Mouse (Mus musculus) limb, embryonic 12.5 days (tissue): ENCODE data around the gene Unc13a. TPM values are rescaled to one million over a fixed set of nuclear protein-coding genes. Genes with fewer than 3 reads are reported as not detected.
A peak's percentile ranks its signal among the peaks of the same experiment; 100 is the strongest.
"Not testable (repeated sequence)": the region's sequence is repeated elsewhere in the genome, so short reads cannot be mapped to it uniquely, and the experiment has no call there.

ENCODE experiments used
- ATAC-seq: fragments of 200-750 bp; cut with Nextera tagmentation; 2 replicates; pipeline ENCODE4 v1.8.0; 2017; ENCODE audit warnings: low read depth, moderate TSS enrichment; ENCODE audit not compliant: insufficient number of reproducible peaks, insufficient read depth, low FRiP score, low TSS enrichment
- H3K27ac ChIP-seq: fragments of 300-500 bp; sonication (generic); 2 replicates; pipeline ENCODE4 v1.5.1; 2016; ENCODE audit warnings: mild to moderate bottlenecking, moderate library complexity
- H3K27me3 ChIP-seq: fragments of 300-500 bp; sonication (generic); 2 replicates; pipeline ENCODE4 v1.6.1; 2016; ENCODE audit warnings: mild to moderate bottlenecking, moderate library complexity
- H3K36me3 ChIP-seq: fragments of 300-500 bp; sonication (generic); 2 replicates; pipeline ENCODE4 v1.6.1; 2016; ENCODE audit warnings: mild to moderate bottlenecking, moderate library complexity
- H3K4me1 ChIP-seq: fragments of 300-500 bp; sonication (generic); replicated peaks from 2 replicates; pipeline ENCODE4 v1.6.1; 2016
- H3K4me2 ChIP-seq: fragments of 300-500 bp; sonication (generic); 2 replicates; pipeline ENCODE4 v1.6.1; 2016; ENCODE audit warnings: mild to moderate bottlenecking, moderate library complexity
- H3K4me3 ChIP-seq: fragments of 300-500 bp; sonication (generic); replicated peaks from 2 replicates; pipeline ENCODE4 v1.5.1; 2016; ENCODE audit warnings: mild to moderate bottlenecking
- H3K9ac ChIP-seq: fragments of 300-500 bp; sonication (generic); replicated peaks from 2 replicates; pipeline ENCODE4 v1.6.1; 2016; ENCODE audit warnings: mild to moderate bottlenecking, moderate library complexity
- H3K9me3 ChIP-seq: fragments of 300-500 bp; sonication (generic); 2 replicates; pipeline ENCODE4 v1.6.1; 2016; ENCODE audit warnings: mild to moderate bottlenecking, moderate library complexity
- WGBS: fragments of 180-500 bp; shearing (Covaris S2); methylation state at CpG from one replicate; pipeline ENCODE4 v1.1.7; 2016; 5-methylcytosine and 5-hydroxymethylcytosine counted together
- polyA plus RNA-seq: library from polyadenylated mRNA; unstranded; fragments of >200 nt; fragmentation: Nextera tagmentation; extraction: Ambion mirVana; gene quantifications from 2 replicates; pipeline ENCODE4 v1.2.1, GENCODE M21; 2016

The Unc13a gene
- polyA plus RNA-seq, 1 experiment from 2014 or later: 0.60 TPM

- peaks cover 92% of the 10 kb centered on the region for H3K27me3 ChIP-seq
- not testable (repeated sequence) for ATAC-seq, H3K36me3 ChIP-seq, H3K27ac ChIP-seq, H3K4me3 ChIP-seq, H3K9me3 ChIP-seq, H3K4me1 ChIP-seq, H3K9ac ChIP-seq, H3K4me2 ChIP-seq
Observed at GRCm38 (mm10) chr8:71703400-71703799, 31.8 kb upstream of the Unc13a start.

GRCm38 (mm10) chr8:71702923-71703322 is 31.4 kb upstream of the Unc13a start:
- 75% methylated on average over 3 of the region's 3 CpGs for WGBS
- Histone ChIP-seq H3K4me3 (no peak overlapping the region), H3K4me1 (peaks cover 7% of the 10 kb centered on the region), H3K9me3 (no peaks in the 10 kb centered on the region), H3K9ac (no peak overlapping the region), H3K36me3 (no peaks in the 10 kb centered on the region), H3K4me2 (no peak overlapping the region), H3K27me3 (peaks cover 92% of the 10 kb centered on the region), H3K27ac (no peak overlapping the region)
- ATAC-seq: no peak

GRCm38 (mm10) chr8:71702087-71702432 is 30.5 kb upstream of the Unc13a start:
- no peak overlapping the region for H3K4me2 ChIP-seq
- no peaks in the 10 kb centered on the region for H3K36me3 ChIP-seq
- peaks cover 7% of the 10 kb centered on the region for H3K4me1 ChIP-seq
- no peak for ATAC-seq
- H3K9ac ChIP-seq: no peak overlapping the region
- no peak overlapping the region for H3K27ac ChIP-seq
- no peak overlapping the region for H3K4me3 ChIP-seq
- WGBS: 31% methylated on average over 4 of the region's 4 CpGs
- H3K27me3 ChIP-seq: peaks cover 92% of the 10 kb centered on the region
- no peaks in the 10 kb centered on the region for H3K9me3 ChIP-seq

GRCm38 (mm10) chr8:71701414-71702086 is 30.0 kb upstream of the Unc13a start, which contains the start of gene B3gnt3:
Gene B3gnt3, minus strand, starts transcription at chr8:71701789.
- 17% methylated on average over 32 of the region's 34 CpGs for WGBS
- H3K9ac ChIP-seq: no peak within 1 kb of the TSS
- H3K4me1 ChIP-seq: peaks cover 7% of the 10 kb centered on the region
- no peak within 1 kb of the TSS for H3K27ac ChIP-seq
- H3K27me3 ChIP-seq: peaks cover 94% of the 10 kb centered on the region
- H3K9me3 ChIP-seq: no peaks in the 10 kb centered on the region
- peak within 1 kb of the TSS; percentile 13; the same call in 1 of the 2 replicates for H3K4me3 ChIP-seq
- H3K36me3 ChIP-seq: no peaks in the 10 kb centered on the region
- peak within 1 kb of the TSS; percentile 42 for H3K4me2 ChIP-seq
- ATAC-seq: no peak

GRCm38 (mm10) chr8:71700493-71701269 is 29.1 kb upstream of the Unc13a start:
- 4% methylated on average over 29 of the region's 29 CpGs for WGBS
- no peaks in the 10 kb centered on the region for H3K36me3 ChIP-seq
- H3K27me3 ChIP-seq: peaks cover 93% of the 10 kb centered on the region
- peaks cover 7% of the 10 kb centered on the region for H3K4me1 ChIP-seq
- H3K4me3 ChIP-seq: peak overlapping the region; percentile 13; the same call in 1 of the 2 replicates
- ATAC-seq: no peak
- H3K4me2 ChIP-seq: peak overlapping the region; percentile 42
- no peaks in the 10 kb centered on the region for H3K9me3 ChIP-seq
- no peak overlapping the region for H3K9ac ChIP-seq
- no peak overlapping the region for H3K27ac ChIP-seq

- H3K9me3 ChIP-seq, H3K36me3 ChIP-seq, ATAC-seq, H3K9ac ChIP-seq, H3K27ac ChIP-seq, H3K4me3 ChIP-seq, H3K4me1 ChIP-seq, H3K4me2 ChIP-seq: not testable (repeated sequence)
- H3K27me3 ChIP-seq: peaks cover 96% of the 10 kb centered on the region
- WGBS: 63% methylated on average over 12 of the region's 12 CpGs
Observed at GRCm38 (mm10) chr8:71695456-71695855, 23.9 kb upstream of the Unc13a start.

- Histone ChIP-seq H3K4me3 (peak overlapping the region; percentile 17), H3K36me3 (no peaks in the 10 kb centered on the region), H3K9me3 (no peaks in the 10 kb centered on the region), H3K4me1 (peaks cover 8% of the 10 kb centered on the region), H3K27me3 (peaks cover 96% of the 10 kb centered on the region), H3K27ac (no peak overlapping the region), H3K9ac (no peak overlapping the region), H3K4me2 (peak overlapping the region; percentile 33)
- WGBS: 11% methylated on average over 68 of the region's 68 CpGs
- no peak for ATAC-seq
Observed at GRCm38 (mm10) chr8:71693166-71694041, 21.8 kb upstream of the Unc13a start.

GRCm38 (mm10) chr8:71692509-71692908 is 21.0 kb upstream of the Unc13a start:
- no peaks in the 10 kb centered on the region for H3K9me3 ChIP-seq
- no peak for ATAC-seq
- peaks cover 96% of the 10 kb centered on the region for H3K27me3 ChIP-seq
- H3K4me2 ChIP-seq: no peak overlapping the region
- H3K27ac ChIP-seq: no peak overlapping the region
- H3K4me3 ChIP-seq: peak overlapping the region; percentile 17; the same call in 1 of the 2 replicates
- 5% methylated on average over 30 of the region's 30 CpGs for WGBS
- peaks cover 8% of the 10 kb centered on the region for H3K4me1 ChIP-seq
- no peak overlapping the region for H3K9ac ChIP-seq
- no peaks in the 10 kb centered on the region for H3K36me3 ChIP-seq

GRCm38 (mm10) chr8:71689028-71689427 is 17.5 kb upstream of the Unc13a start, which contains the start of gene Insl3:
Gene Insl3, plus strand, starts transcription at chr8:71689214.
- H3K9ac ChIP-seq: no peak within 1 kb of the TSS
- H3K27me3 ChIP-seq: peaks cover 100% of the 10 kb centered on the region
- H3K4me1 ChIP-seq: peaks cover 20% of the 10 kb centered on the region
- WGBS: 4% methylated on average over 33 of the region's 33 CpGs
- ATAC-seq: no peak
- no peaks in the 10 kb centered on the region for H3K36me3 ChIP-seq
- H3K4me2 ChIP-seq: no peak within 1 kb of the TSS
- no peak within 1 kb of the TSS; the same call in 1 of the 2 replicates for H3K4me3 ChIP-seq
- no peak within 1 kb of the TSS for H3K27ac ChIP-seq
- no peaks in the 10 kb centered on the region for H3K9me3 ChIP-seq

- peaks cover 12% of the 10 kb centered on the region for H3K4me1 ChIP-seq
- no peaks in the 10 kb centered on the region for H3K36me3 ChIP-seq
- H3K27me3 ChIP-seq: peaks cover 100% of the 10 kb centered on the region
- H3K9me3 ChIP-seq: no peaks in the 10 kb centered on the region
- H3K4me3 ChIP-seq: no peak overlapping the region
- ATAC-seq: no peak
- WGBS: under 1% methylated on average over 8 of the region's 8 CpGs
- 0 out of 2 replicates have a peak overlapping the region, but pooled peaks have one; percentile 2 for H3K4me2 ChIP-seq
- no peak overlapping the region for H3K9ac ChIP-seq
- no peak overlapping the region for H3K27ac ChIP-seq
Observed at GRCm38 (mm10) chr8:71687616-71688015, 16.1 kb upstream of the Unc13a start.
